Mouse (Mus musculus) adrenal gland, adult 8-10 months (tissue): Measurements from ENCODE around the gene Gne. TPM values are rescaled to one million over a fixed set of nuclear protein-coding genes. Genes with fewer than 3 reads are reported as not detected.

Source experiments
- DNase-seq: peaks from one replicate; pipeline ENCODE4 v3.0.0; 2022
- total RNA-seq, 4 experiments: library from RNA; stranded (reverse); gene quantifications; 2 replicates each; pipeline ENCODE4 v1.2.4; 2022

Gene Gne
- 10 to 100 TPM; 38.9 to 51.1 (median 45.4) TPM for total RNA-seq

DNA sequence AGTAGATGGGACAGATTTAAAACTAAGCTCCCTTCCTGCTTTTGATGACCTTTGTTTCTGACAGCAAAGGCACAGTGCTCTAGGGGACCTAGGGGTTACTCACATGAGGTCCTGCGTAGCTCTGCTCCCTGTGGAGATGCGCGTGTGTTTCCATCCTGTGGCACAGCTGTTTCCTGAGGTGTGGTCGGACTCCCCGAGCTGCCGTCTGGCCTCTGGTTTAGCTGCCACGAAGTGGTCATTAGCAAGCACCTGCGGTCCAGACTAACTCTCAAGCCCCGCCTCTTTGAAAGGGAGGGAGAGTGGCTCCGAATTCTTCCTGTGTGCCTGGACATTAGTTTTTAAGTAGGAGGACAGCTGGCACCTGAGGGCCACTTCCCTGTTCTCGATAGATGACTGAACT is at the start of gene Gne:
Gene Gne, minus strand, starts transcription at position 233 of the 400 bp plus-strand sequence.
- DNase-seq = no peak

GRCm38 (mm10) chr4:44126805-44127204 is 42.8 kb upstream of the Gne start:
- DNase-seq = no peak

GRCm38 (mm10) chr4:44119410-44120201 is 35.6 kb upstream of the Gne start:
- DNase-seq = no peak

GRCm38 (mm10) chr4:44115046-44115445 is 31.1 kb upstream of the Gne start:
- no peak for DNase-seq

GRCm38 (mm10) chr4:44113393-44114138 is 29.6 kb upstream of the Gne start:
- no peak for DNase-seq

DNA sequence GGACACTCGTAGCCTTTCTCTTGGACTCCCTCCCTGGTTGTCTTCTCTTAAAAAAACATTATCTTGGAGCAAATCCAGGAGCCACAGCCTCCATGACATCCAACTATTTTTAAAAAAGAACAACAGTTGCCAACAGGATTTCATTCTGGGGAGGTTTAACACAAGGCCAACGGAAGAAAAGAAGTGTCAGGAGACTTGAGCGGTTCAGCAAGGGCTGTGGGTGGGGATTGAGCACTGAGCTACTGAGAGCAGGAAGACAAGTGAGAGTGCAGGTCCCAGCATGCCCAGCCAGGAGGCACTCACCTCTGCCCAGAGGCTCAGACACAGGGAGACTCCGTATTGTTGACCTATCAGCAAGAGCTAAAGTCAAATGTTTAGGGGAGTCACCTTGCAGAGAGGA is 28.8 kb upstream of the Gne start:
- DNase-seq = no peak

GRCm38 (mm10) chr4:44110771-44111170 is 26.8 kb upstream of the Gne start:
- no peak for DNase-seq

GRCm38 (mm10) chr4:44108297-44108696 is 24.3 kb upstream of the Gne start:
- DNase-seq = no peak

DNA sequence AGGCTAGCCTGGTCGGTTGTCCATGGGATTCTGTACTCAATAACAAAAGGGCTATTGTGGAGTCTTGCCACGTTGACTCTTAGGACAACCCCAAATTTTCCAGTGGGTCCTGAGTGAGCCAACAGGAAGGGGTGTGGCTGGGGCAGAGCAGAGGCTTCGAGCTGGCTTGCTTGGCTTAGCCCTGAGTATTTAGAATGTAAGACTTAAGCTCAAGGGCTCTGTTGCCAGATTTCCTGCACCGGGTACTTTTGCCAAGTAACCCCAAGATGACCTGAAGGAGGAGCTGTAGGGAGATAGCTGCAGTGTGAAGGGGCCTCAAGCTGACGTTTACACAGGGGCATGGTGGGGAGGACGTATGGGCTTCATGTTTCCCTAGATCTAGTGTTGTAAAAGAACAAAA is 23.4 kb upstream of the Gne start:
- DNase-seq = no peak

DNA sequence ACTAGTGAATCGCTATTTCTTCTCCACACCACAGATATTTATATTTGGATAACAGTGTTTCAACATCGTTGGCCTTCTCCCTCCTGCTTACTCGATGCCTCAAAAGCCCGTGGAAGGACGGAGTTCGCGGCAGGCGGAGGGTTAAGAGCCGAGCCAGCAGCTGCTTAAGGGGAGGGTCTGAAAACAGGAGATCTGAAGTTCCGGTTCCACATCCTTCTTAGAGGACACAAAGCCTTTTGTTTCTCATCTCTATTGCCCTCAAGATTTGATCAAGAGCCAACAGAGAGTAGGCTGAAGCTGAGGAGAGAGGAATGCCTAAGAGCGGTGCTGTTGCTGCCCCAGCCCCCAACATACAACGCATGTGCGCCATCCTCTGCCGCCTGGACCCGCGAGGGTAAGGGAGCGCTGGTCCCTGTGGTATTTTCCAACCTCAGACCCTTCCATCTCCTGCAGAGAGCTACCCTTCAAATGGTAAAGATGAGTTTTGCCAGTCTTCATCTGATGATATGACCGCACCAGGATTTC is 22.4 kb upstream of the Gne start:
- no peak for DNase-seq

- no peak for DNase-seq
These were observed 20.4 kb upstream of the Gne start for GRCm38 (mm10) chr4:44104195-44104917.

DNA sequence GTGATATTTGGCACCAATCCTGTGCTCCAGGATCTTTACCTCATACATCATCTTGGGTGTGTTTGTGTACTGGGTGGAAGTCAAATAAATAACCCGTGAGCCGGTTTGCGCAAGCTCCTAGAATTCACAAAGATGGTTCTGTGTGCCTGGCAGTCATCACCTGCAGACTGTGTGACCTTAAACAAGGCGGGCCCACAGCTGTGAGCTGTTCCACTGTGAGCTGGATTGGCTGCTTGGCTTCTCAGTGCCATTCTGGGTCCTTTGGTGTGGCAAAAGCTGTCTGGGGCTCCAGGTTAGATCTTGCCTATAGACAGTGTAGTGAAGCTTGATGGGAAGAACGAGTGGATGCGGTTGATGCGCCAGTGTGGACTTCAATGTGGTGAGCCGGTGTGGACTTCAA is 19.6 kb upstream of the Gne start:
- no peak for DNase-seq

DNA sequence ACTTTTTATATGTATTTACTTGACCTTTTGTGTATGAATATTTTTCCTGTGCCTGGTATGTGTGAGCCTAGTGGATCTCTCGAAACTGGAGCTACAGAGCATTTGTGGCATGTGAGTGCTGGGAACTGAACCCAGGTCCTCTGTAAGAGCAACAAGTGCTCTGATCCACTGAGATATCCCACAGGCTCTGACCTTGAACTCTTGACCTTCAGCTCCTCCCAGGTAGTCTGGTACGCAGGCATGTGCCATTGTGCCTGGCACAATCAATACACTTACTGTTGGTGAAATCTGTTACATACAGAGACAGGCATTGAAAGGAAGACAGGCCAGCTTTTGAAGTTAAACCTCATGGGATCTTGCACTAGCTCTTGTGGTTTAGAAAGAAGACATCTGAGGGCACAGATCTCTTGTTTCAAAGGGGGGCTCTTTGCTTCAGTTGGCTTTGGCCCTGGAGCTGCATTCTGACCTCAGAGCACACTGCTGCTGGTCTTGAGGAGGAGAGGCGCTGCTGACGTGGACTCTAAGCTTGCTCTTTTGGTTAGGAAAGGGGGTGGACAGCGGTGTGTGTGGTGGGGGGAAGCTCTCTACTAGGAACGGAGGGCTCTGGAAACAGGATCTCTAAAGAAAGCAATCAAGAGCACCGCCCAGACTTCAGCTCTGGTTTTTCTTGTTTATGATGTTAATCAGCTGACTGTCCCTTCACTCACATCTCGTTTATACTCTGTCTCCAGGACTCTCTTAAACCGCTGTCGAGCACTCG is 13.8 kb upstream of the Gne start:
- no peak for DNase-seq

DNA sequence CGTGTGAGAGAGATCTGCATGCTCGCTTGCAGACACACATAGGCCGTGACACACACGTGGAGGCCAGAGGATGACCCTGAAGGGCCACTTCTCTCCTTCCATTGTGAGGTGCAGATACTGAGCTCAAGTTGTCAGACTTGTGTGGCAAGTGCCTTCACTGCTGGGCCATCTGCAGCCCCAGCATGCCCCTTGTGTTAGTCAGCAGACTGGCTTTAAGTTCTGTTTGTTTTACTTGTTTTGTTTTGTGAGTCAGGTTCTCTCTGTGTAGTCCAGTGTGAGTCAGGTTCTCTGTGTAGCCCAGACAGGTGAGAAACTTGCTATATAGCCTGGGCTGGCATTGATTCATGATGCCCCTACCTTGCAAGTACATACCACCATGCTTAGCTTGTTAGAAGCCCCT is 10.5 kb upstream of the Gne start:
- DNase-seq = no peak

- no peak for DNase-seq
These were observed 8.4 kb upstream of the Gne start for GRCm38 (mm10) chr4:44092359-44092758.

DNA sequence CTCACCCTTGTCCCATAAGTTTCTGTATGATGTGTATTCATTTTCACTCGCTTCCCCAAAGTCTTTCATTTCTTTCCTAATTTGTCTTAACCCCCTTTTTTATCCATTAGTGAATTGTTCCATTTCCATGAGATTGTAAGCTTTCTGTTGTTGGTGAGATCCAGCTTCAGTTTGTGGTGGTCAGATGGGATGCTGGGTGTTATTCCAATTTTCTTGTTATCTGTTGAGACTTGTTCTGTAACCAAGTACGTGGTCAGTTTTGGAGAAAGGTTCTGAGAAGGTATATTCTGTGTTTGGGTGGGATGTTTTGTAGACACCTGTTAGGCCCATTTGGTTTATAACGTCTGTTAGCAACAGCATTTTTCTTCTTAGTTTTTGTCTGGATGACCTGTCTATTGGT is 1.6 kb upstream of the Gne start:
- DNase-seq = no peak

- no peak for DNase-seq
These were observed 787 bp upstream of the Gne start for GRCm38 (mm10) chr4:44084602-44085325.

GRCm38 (mm10) chr4:44078358-44078933 is 5.5 kb downstream of the Gne start:
- DNase-seq = no peak

DNA sequence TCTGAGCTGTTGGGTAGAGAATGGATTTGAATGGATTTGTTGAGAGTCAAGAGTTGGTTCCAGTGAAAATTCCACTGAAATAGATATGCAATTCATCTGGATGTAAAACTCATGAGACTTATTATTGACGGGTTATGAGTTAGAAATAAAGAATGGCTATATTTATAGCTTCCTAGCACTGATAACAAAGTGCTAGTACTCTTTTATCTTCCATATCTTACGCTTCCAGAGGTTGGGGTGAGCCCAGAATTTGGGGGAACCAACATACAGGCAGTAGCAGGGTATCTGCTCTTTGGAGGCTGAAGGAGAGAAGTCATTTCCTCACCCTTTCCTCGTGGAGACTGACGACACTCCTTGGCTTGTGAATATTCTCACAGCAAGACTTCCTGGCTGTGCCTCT is 9.6 kb downstream of the Gne start:
- no peak for DNase-seq

DNA sequence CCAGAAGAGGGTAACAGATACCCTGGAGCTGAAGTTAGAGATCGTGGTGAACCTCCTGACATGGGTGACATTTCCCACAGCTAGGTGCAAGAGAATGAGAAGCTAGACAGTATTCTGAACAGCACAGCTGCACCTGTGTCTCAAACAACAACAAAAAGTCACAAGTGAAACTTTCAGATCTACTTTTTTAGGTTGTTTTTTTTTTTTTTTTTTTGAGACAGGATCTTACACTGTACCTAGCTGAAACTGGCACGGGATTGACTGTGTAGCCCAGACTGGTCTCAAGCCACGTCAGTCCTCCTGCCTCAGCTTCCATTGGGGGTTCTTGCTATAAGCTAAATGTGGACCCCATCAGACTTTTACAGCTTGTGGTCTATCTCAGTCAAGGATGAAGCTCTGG is 10.2 kb downstream of the Gne start:
- DNase-seq = no peak

DNA sequence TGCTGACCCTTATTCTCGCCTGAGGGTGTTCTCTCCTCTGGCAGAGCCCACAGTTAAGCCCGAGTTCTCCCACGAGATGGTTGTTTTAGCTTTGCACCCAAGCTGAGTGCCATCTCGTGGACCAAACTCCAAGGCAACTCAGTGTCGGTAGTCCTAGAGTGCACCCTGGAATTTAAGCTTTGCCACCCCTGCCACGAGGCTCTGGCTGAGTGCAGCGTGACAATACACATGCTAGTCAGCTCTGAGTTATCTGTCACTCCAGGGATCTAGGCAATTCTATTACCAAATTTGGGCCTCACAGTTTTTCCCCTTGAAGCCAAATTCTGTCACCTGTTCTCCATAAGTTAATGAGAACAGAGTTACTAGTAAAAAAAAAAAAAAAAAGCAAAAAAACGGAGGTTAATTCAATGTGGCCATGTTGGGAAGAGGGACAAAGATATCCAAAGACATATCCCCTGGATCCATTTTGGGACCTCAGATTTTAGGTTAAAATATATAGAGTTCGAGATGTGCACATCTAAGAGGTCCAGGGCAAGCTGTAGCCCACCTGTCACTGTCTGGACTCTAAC is 11.0 kb downstream of the Gne start:
- no peak for DNase-seq
